Mouse (Mus musculus) liver, embryonic 14.5 days (tissue): ENCODE measurements around the gene Taok1. TPM values are rescaled to one million over a fixed set of nuclear protein-coding genes. Genes with fewer than 3 reads are reported as not detected.

ENCODE experiments used
- ATAC-seq: fragments of 200-750 bp; cut with Nextera tagmentation; 2 replicates; pipeline ENCODE4 v1.8.0; 2017; ENCODE audit warnings: moderate number of reproducible peaks, mild to moderate bottlenecking, moderate library complexity; ENCODE audit not compliant: insufficient read depth
- DNase-seq, 3 experiments: peaks; one replicate each; pipeline ENCODE4 v3.0.0-alpha.2; 2012 to 2013; ENCODE audit warnings: low read depth in 3 of 3, low spot score in 3 of 3
- H3K27ac ChIP-seq: fragments of 300-500 bp; sonication (generic); 2 replicates; pipeline ENCODE4 v1.5.1; 2014; ENCODE audit warnings: moderate library complexity, mild to moderate bottlenecking, control low read depth, inconsistent platforms
- H3K27me3 ChIP-seq: fragments of 300-500 bp; sonication (generic); 2 replicates; pipeline ENCODE4 v1.6.1; 2014; ENCODE audit warnings: mild to moderate bottlenecking, low read length, moderate library complexity; ENCODE audit not compliant: control insufficient read depth, insufficient read depth
- H3K36me3 ChIP-seq: fragments of 300-500 bp; sonication (generic); replicated peaks from 2 replicates; pipeline ENCODE4 v1.6.1; 2014; ENCODE audit warnings: low read depth; ENCODE audit not compliant: control insufficient read depth, insufficient read depth
- H3K4me1 ChIP-seq, 2 experiments: fragments of 200-500 bp in 1 of 2; fragments of 300-500 bp in 1 of 2; sonication (generic) in 1 of 2; replicated peaks; 2 replicates each; pipeline ENCODE4 v1.6.1; 2012 to 2014; ENCODE audit warnings: antibody characterized with exemption in 1 of 2, inconsistent platforms in 1 of 2, low read length in 1 of 2; ENCODE audit not compliant: control insufficient read depth in 2 of 2, insufficient read depth in 2 of 2
- H3K4me2 ChIP-seq: fragments of 300-500 bp; sonication (generic); 2 replicates; pipeline ENCODE4 v1.6.1; 2014; ENCODE audit warnings: low read depth, mild to moderate bottlenecking, control low read depth, moderate library complexity
- H3K4me3 ChIP-seq, 2 experiments: fragments of 200-500 bp in 1 of 2; fragments of 300-500 bp in 1 of 2; sonication (generic) in 1 of 2; 2 replicates each; pipeline ENCODE4 v1.5.1; 2012 to 2014; ENCODE audit warnings: low read depth in 2 of 2, low read length in 2 of 2, mild to moderate bottlenecking in 2 of 2, control low read depth in 1 of 2, inconsistent platforms in 1 of 2, moderate library complexity in 1 of 2; ENCODE audit not compliant: insufficient read depth in 1 of 2
- H3K9ac ChIP-seq: fragments of 300-500 bp; sonication (generic); replicated peaks from 2 replicates; pipeline ENCODE4 v1.6.1; 2014; ENCODE audit warnings: mild to moderate bottlenecking, control low read depth, moderate library complexity
- H3K9me3 ChIP-seq: fragments of 300-500 bp; sonication (generic); 2 replicates; pipeline ENCODE4 v1.6.1; 2016; ENCODE audit warnings: low read length, mixed read lengths; ENCODE audit not compliant: control insufficient read depth
- CTCF ChIP-seq: IDR thresholded peaks from 2 replicates; pipeline ENCODE4 v1.5.1; 2016; ENCODE audit warnings: antibody characterized with exemption, low read depth, control low read depth
- EP300 ChIP-seq: IDR thresholded peaks from 2 replicates; pipeline ENCODE4 v1.6.1; 2016; ENCODE audit warnings: antibody characterized with exemption, low read depth
- WGBS: fragments of 180-500 bp; shearing (Covaris S2); extraction: QIAGEN DNeasy Blood & Tissue Kit; methylation state at CpG from one replicate; pipeline ENCODE4 v1.1.7; 2014; ENCODE audit not compliant: insufficient replicate concordance; 5-methylcytosine and 5-hydroxymethylcytosine counted together
- polyA plus RNA-seq, 2 experiments: library from polyadenylated mRNA; depleted of rRNA in 1 of 2; stranded (reverse) in 1 of 2; unstranded in 1 of 2; fragments of >200 nt; fragmentation: Nextera tagmentation in 1 of 2; extraction: Ambion mirVana in 1 of 2; gene quantifications; 2 replicates each; pipeline versions ENCODE4 v1.2.1 to v1.2.3; 2012 to 2014

Taok1 gene
- polyA plus RNA-seq, 2 experiments: 3.3 to 4.0 TPM

- Histone ChIP-seq H3K36me3 (no peaks in the 10 kb centered on the region), H3K4me3 (peak overlapping the region; percentile 36 to 80), H3K27ac (peak overlapping the region; percentile 16; the same call in 1 of the 2 replicates), H3K9ac (peak overlapping the region; percentile 46), H3K4me2 (peak overlapping the region; percentile 98), H3K4me1 (peaks cover 18 to 21% of the 10 kb centered on the region in 2 experiments), H3K27me3 (peaks cover 37% of the 10 kb centered on the region), H3K9me3 (no peaks in the 10 kb centered on the region)
- TF ChIP-seq CTCF (no peak), EP300 (no peak)
- WGBS: 4% methylated on average over 19 of the region's 19 CpGs
- DNase-seq (peak in 1 of 3 experiments; percentile 57), ATAC-seq (peak; percentile 42)
Observed at GRCm38 (mm10) chr11:77514281-77514831, 93.3 kb downstream of the Taok1 start.

DNA sequence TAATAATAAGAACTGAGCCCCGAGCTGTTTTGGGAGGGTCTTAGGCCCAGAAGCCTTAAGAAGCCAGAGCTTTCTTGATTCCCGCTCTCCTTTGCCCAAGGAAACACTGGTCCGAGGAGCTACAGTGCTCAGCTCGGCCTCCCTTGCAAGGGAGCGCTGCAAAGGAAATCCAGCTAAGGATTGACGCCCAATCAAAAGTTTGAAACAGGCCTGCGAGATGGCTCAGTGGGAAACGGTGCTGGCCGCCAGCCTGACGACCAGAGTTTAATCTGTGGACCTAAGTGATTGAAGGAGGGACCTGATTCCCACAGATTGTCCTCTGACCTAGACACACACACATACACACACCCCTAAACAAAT lies 93.8 kb downstream of the Taok1 start:
- Histone ChIP-seq H3K27ac (no peak overlapping the region), H3K4me2 (peak overlapping the region; percentile 98), H3K27me3 (peaks cover 34% of the 10 kb centered on the region), H3K4me3 (peak overlapping the region; percentile 80 to 84), H3K36me3 (no peaks in the 10 kb centered on the region), H3K9me3 (no peaks in the 10 kb centered on the region), H3K9ac (peak overlapping the region; percentile 37), H3K4me1 (peaks cover 18 to 19% of the 10 kb centered on the region in 2 experiments)
- DNase-seq (no peak), ATAC-seq (no peak)
- no peak for TF ChIP-seq EP300
- TF ChIP-seq CTCF: no peak
- 8% methylated on average over 10 of the region's 10 CpGs for WGBS

DNA sequence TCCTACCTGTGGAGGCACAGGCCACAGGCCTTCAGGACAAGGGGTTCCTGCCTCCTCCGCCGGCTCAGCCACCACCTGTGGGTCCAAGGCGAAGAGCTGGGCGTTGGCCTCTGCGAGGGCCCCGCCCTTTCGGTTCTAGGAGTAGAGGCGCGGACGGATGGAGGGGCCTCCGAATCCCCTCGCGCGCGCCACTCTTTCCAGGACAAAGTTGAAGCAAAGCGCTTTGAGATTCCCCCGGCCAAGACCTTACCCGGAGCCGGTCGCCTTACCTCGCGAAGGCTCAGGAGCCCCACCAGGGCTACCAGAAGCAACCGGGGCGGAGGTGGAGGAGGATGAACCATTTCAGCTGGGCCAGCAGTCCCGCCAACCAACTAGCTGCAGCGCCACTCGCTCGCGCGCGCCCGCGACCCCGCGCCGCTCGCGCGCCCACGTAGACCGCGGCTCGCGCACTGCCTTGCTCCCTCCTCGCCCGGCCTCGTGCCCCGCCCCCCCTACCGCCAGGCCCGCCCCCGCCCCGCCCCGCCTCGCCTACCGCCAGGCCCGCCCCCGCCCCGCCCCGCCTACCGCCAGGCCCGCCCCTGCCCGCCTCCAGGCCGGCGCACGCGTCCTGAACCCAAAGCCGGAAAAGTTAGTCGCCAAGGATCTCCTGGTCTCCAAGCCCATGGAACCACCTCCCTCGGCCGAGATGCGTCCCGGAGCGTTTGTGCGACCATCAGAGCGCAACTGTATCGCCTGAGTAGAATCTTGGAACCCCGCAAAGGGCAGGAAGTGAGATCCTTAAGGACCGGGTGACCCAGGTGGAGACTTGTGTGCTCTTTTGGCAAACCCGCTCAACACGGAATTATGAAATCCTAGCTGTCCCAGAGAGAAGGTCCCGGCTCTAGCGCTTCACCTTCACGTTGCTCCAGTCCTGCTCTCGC lies 94.5 kb downstream of the Taok1 start:
- Histone ChIP-seq H3K36me3 (no peaks in the 10 kb centered on the region), H3K27me3 (peaks cover 31% of the 10 kb centered on the region), H3K27ac (peak overlapping the region; percentile 11; the same call in 1 of the 2 replicates), H3K4me3 (peak overlapping the region; percentile 80 to 84), H3K9me3 (no peaks in the 10 kb centered on the region), H3K9ac (peak overlapping the region; percentile 70), H3K4me2 (peak overlapping the region; percentile 98), H3K4me1 (peaks cover 16 to 18% of the 10 kb centered on the region in 2 experiments)
- ATAC-seq (peak; percentile 85), DNase-seq (peak; percentile 55 to 63 (median 62))
- TF ChIP-seq CTCF: no peak
- TF ChIP-seq EP300: no peak
- under 1% methylated on average over 81 of the region's 84 CpGs for WGBS

DNA sequence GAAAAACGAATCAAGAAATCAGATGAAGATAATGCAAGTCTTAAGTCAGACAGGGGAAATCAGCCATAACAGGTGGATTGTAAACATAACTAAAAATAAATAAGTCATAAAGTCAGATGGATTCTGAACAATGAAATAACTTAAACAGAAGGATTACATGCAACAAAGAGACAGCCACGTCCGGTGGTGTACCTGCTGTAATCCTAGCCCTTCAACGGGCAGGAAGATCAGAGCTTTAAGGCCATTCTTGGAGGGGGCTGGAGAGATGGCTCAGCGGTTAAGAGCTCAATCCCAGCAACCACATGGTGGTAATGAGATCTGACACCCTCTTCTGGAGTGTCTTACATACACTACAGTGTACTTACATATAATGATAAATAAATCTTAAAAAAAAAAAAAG lies 96.3 kb downstream of the Taok1 start:
- H3K4me1 ChIP-seq: peaks cover 15 to 18% of the 10 kb centered on the region in 2 experiments
- no peak overlapping the region for H3K27ac ChIP-seq
- DNase-seq: no peak
- no peak overlapping the region for H3K4me2 ChIP-seq
- H3K27me3 ChIP-seq: peaks cover 18% of the 10 kb centered on the region
- no peaks in the 10 kb centered on the region for H3K9me3 ChIP-seq
- 71% methylated on average over 5 of the region's 5 CpGs for WGBS
- H3K9ac ChIP-seq: no peak overlapping the region
- H3K4me3 ChIP-seq: no peak overlapping the region
- TF ChIP-seq CTCF: no peak
- TF ChIP-seq EP300: no peak
- no peak for ATAC-seq
- no peaks in the 10 kb centered on the region for H3K36me3 ChIP-seq
